Comparison of ENCODE assay signal across 8 mouse cellular contexts in the genomic region with DNA sequence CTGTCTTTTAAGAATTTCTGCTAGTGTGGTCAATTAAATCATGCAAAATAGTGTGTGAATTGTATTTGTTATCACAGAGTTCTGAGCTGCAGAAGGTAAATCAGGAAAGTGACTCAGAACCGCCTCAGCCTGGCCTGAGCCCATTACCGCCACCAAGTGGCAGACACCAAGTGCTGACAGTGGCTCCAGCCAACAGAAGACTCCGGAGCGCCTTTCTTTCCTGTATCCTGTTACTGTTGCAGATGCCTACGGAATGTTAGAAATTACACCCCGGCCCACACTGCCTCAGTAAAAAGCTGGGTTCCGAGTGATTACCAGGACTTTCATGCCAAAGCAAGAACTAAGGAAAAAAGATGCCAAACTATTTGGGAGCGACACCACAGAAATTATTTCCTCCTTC. TPM values are rescaled to one million over a fixed set of nuclear protein-coding genes. Genes with fewer than 3 reads are reported as not detected.
DNase-seq lines count a peak whose midpoint lies in the region; ATAC-seq lines count a peak whose summit lies in the region.

No protein-coding gene starts in this region.

- H3K4me3 ChIP-seq in forebrain, embryonic 10.5 days: no peak overlapping the region
- no peak overlapping the region for H3K4me3 ChIP-seq in heart, embryonic 13.5 days
- H3K4me3 ChIP-seq in kidney, embryonic 15.5 days (replicated peaks): peak overlapping the region; percentile 22; the same call in 1 of the 2 replicates
- no peak overlapping the region for H3K4me3 ChIP-seq in limb, embryonic 13.5 days
- no peak overlapping the region for H3K4me3 ChIP-seq in stomach, embryonic 14.5 days (ENCODE audit: low read depth, low read length)

- no peaks in the 10 kb centered on the region for H3K36me3 ChIP-seq in forebrain, embryonic 10.5 days (replicated peaks)
- H3K36me3 ChIP-seq in heart, embryonic 13.5 days: no peaks in the 10 kb centered on the region
- no peaks in the 10 kb centered on the region for H3K36me3 ChIP-seq in kidney, embryonic 15.5 days
- H3K36me3 ChIP-seq in limb, embryonic 13.5 days: no peaks in the 10 kb centered on the region
- no peaks in the 10 kb centered on the region for H3K36me3 ChIP-seq in stomach, embryonic 14.5 days (ENCODE audit: control insufficient read depth, insufficient read depth, low read length)

- H3K4me1 ChIP-seq in forebrain, embryonic 10.5 days: 0 out of 2 replicates have a peak, but pooled peaks cover 7% of the 10 kb centered on the region
- peaks cover 7% of the 10 kb centered on the region; the same call in 1 of the 2 replicates for H3K4me1 ChIP-seq in heart, embryonic 13.5 days
- peaks cover 18% of the 10 kb centered on the region for H3K4me1 ChIP-seq in kidney, embryonic 15.5 days
- peaks cover 7% of the 10 kb centered on the region; the same call in 1 of the 2 replicates for H3K4me1 ChIP-seq in limb, embryonic 13.5 days
- H3K4me1 ChIP-seq in stomach, embryonic 14.5 days (ENCODE audit: control insufficient read depth, insufficient read depth, low read length): no peaks in the 10 kb centered on the region

- peak overlapping the region; percentile 43 for H3K4me2 ChIP-seq in heart, embryonic 13.5 days
- H3K4me2 ChIP-seq in kidney, embryonic 15.5 days: peak overlapping the region; percentile 50
- H3K4me2 ChIP-seq in limb, embryonic 13.5 days (replicated peaks): peak overlapping the region; percentile 47
- H3K4me2 ChIP-seq in stomach, embryonic 14.5 days (replicated peaks; ENCODE audit: low read depth, low read length): peak overlapping the region; percentile 33

- no peak overlapping the region for H3K9ac ChIP-seq in heart, embryonic 13.5 days
- H3K9ac ChIP-seq in kidney, embryonic 15.5 days: no peak overlapping the region
- H3K9ac ChIP-seq in limb, embryonic 13.5 days: no peak overlapping the region
- no peak overlapping the region for H3K9ac ChIP-seq in stomach, embryonic 14.5 days (replicated peaks; ENCODE audit: low read depth, low read length)

- 18% methylated on average over 8 of the region's 8 CpGs for WGBS in forebrain, embryonic 10.5 days
- 11% methylated on average over 8 of the region's 8 CpGs for WGBS in heart, embryonic 13.5 days
- WGBS in kidney, embryonic 15.5 days: 6% methylated on average over 8 of the region's 8 CpGs
- WGBS in limb, embryonic 13.5 days: 8% methylated on average over 8 of the region's 8 CpGs
- 8% methylated on average over 8 of the region's 8 CpGs for WGBS in stomach, embryonic 14.5 days

- DNase-seq in B cell, adult 2 months: peak; percentile 61 to 65
- peak; percentile 96 for DNase-seq in brain, adult 2 months (ENCODE audit: low read depth, low spot score)
- DNase-seq in forebrain, embryonic 10.5 days (ENCODE audit: extremely low spot score, low spot score): peak; percentile 50
- peak; percentile 66 for DNase-seq in naive thymus-derived CD4-positive, alpha-beta T cell, adult 2 months (ENCODE audit: low read depth)

- no peak overlapping the region for H3K27ac ChIP-seq in forebrain, embryonic 10.5 days
- no peak overlapping the region for H3K27ac ChIP-seq in heart, embryonic 13.5 days (replicated peaks)
- peak overlapping the region; percentile 87 for H3K27ac ChIP-seq in kidney, embryonic 15.5 days
- peak overlapping the region; percentile 63 for H3K27ac ChIP-seq in limb, embryonic 13.5 days
- peak overlapping the region; percentile 78 for H3K27ac ChIP-seq in stomach, embryonic 14.5 days (ENCODE audit: low read length)

- no peak for ATAC-seq in heart, embryonic 13.5 days (ENCODE audit: extremely low read depth, insufficient number of reproducible peaks, low FRiP score, low TSS enrichment)
- peak; percentile 89 for ATAC-seq in kidney, embryonic 15.5 days (replicated peaks; ENCODE audit: low FRiP score)
- peak; percentile 82 for ATAC-seq in limb, embryonic 13.5 days (ENCODE audit: low FRiP score, low read depth)
- peak; percentile 82 for ATAC-seq in stomach, embryonic 14.5 days (ENCODE audit: insufficient number of reproducible peaks, insufficient read depth, low FRiP score, low read depth)

- H3K27me3 ChIP-seq in forebrain, embryonic 10.5 days (ENCODE audit: poor library complexity, severe bottlenecking): no peaks in the 10 kb centered on the region
- no peaks in the 10 kb centered on the region for H3K27me3 ChIP-seq in heart, embryonic 13.5 days (replicated peaks)
- no peaks in the 10 kb centered on the region for H3K27me3 ChIP-seq in kidney, embryonic 15.5 days
- no peaks in the 10 kb centered on the region for H3K27me3 ChIP-seq in limb, embryonic 13.5 days
- H3K27me3 ChIP-seq in stomach, embryonic 14.5 days (ENCODE audit: control insufficient read depth, insufficient read depth, low read length): no peaks in the 10 kb centered on the region

- no peaks in the 10 kb centered on the region for H3K9me3 ChIP-seq in forebrain, embryonic 10.5 days
- no peaks in the 10 kb centered on the region for H3K9me3 ChIP-seq in heart, embryonic 13.5 days
- no peaks in the 10 kb centered on the region for H3K9me3 ChIP-seq in kidney, embryonic 15.5 days (replicated peaks)
- H3K9me3 ChIP-seq in limb, embryonic 13.5 days: no peaks in the 10 kb centered on the region
- no peaks in the 10 kb centered on the region for H3K9me3 ChIP-seq in stomach, embryonic 14.5 days (ENCODE audit: control insufficient read depth, low read depth, low read length)

RNA-seq across cellular contexts. Expression of gene Ipcef1, which starts 23.9 kb away (rescaled TPM):
- 0.26 and 0.42 TPM in 2 replicates for polyA plus RNA-seq in forebrain, embryonic 10.5 days (2016; fragmentation: Nextera tagmentation; extraction: Ambion mirVana)
- polyA plus RNA-seq in heart, embryonic 13.5 days (2015; fragmentation: Nextera tagmentation; extraction: Ambion mirVana): 0.06 and 0.15 TPM in 2 replicates
- polyA plus RNA-seq in kidney, embryonic 15.5 days (2015; fragmentation: Nextera tagmentation; extraction: Ambion mirVana): 1.9 and 2.9 TPM in 2 replicates
- polyA plus RNA-seq in limb, embryonic 13.5 days (2015; fragmentation: Nextera tagmentation; extraction: Ambion mirVana): 0.18 and 0.19 TPM in 2 replicates
- 0.87 and 1.0 TPM in 2 replicates for polyA plus RNA-seq in stomach, embryonic 14.5 days (2014; fragmentation: Nextera tagmentation; extraction: Ambion mirVana)

Comparison
In these comparisons a context has a peak if more than half of its experiments do, and no peak if none do; other contexts are left out.
1. H3K27ac ChIP-seq: peak in kidney, embryonic 15.5 days (single experiment), limb, embryonic 13.5 days (single experiment) and stomach, embryonic 14.5 days (single experiment); none in forebrain, embryonic 10.5 days (single experiment) and heart, embryonic 13.5 days (single experiment).
2. Peak in every context shown above with its lines, with median percentiles within 50 percentile points of each other: DNase-seq and H3K4me2 ChIP-seq.